Mouse (Mus musculus) CH12.LX (cell line): ENCODE results near the gene Gabrb1. TPM values are rescaled to one million over a fixed set of nuclear protein-coding genes. Genes with fewer than 3 reads are reported as not detected.

Experiments used
- DNase-seq: peaks from one replicate; pipeline ENCODE4 v3.0.0-alpha.2; 2013; ENCODE audit errors: extremely low read depth
- H3K27ac ChIP-seq: 2 replicates; pipeline ENCODE4 v1.5.1; 2012; ENCODE audit warnings: low read depth, mild to moderate bottlenecking, control low read depth, moderate library complexity; ENCODE audit not compliant: insufficient read depth
- H3K27me3 ChIP-seq: replicated peaks from 2 replicates; pipeline ENCODE3; 2012; ENCODE audit warnings: inconsistent platforms
- H3K36me3 ChIP-seq, 2 experiments: replicated peaks in 1 of 2; 2 replicates each; pipeline versions ENCODE3 to v1.6.1; 2012; ENCODE audit warnings: inconsistent platforms in 1 of 2, low read length in 1 of 2, mild to moderate bottlenecking in 1 of 2, mixed read lengths in 1 of 2, moderate library complexity in 1 of 2; ENCODE audit not compliant: control insufficient read depth in 1 of 2, insufficient read depth in 1 of 2
- H3K4me1 ChIP-seq, 2 experiments: 2 replicates each; pipeline ENCODE4 v1.6.1; 2012; ENCODE audit warnings: inconsistent platforms in 1 of 2, moderate library complexity in 1 of 2; ENCODE audit not compliant: insufficient read depth in 2 of 2, control insufficient read depth in 1 of 2
- H3K4me2 ChIP-seq: 2 replicates; pipeline ENCODE4 v1.6.1; 2012; ENCODE audit warnings: low read depth, mild to moderate bottlenecking, control low read depth; ENCODE audit not compliant: poor library complexity, insufficient read depth, severe bottlenecking
- H3K4me3 ChIP-seq, 3 experiments: fragments of 150-350 bp in 1 of 3; sonication (generic) in 1 of 3; replicated peaks in 1 of 3; 2 replicates each; pipeline versions ENCODE3 to v1.5.1; 2011 to 2012; ENCODE audit warnings: low read depth in 2 of 3, low read length in 2 of 3, mild to moderate bottlenecking in 2 of 3, moderate library complexity in 2 of 3, control low read depth in 1 of 3, improper control_type of control experiment in 1 of 3, inconsistent platforms in 1 of 3, mixed read lengths in 1 of 3; ENCODE audit not compliant: poor library complexity in 1 of 3
- H3K79me2 ChIP-seq: replicated peaks from 2 replicates; pipeline ENCODE4 v1.6.1; 2012; ENCODE audit warnings: mild to moderate bottlenecking, moderate library complexity; ENCODE audit not compliant: control insufficient read depth, poor library complexity, insufficient read depth, severe bottlenecking; ENCODE audit errors: extremely low read depth
- H3K9ac ChIP-seq: 2 replicates; pipeline ENCODE4 v1.6.1; 2012; ENCODE audit warnings: low read depth, mild to moderate bottlenecking, control low read depth, moderate library complexity; ENCODE audit not compliant: insufficient read depth
- H3K9me3 ChIP-seq: replicated peaks from 2 replicates; pipeline ENCODE3; 2012; ENCODE audit warnings: low read length, inconsistent platforms, mixed read lengths
- CHD1 ChIP-seq: IDR thresholded peaks from 2 replicates; pipeline ENCODE4 v1.6.1; 2012; ENCODE audit warnings: low read depth, low read length, improper control_type of control experiment, inconsistent platforms
- CHD2 ChIP-seq: IDR thresholded peaks from 2 replicates; pipeline ENCODE4 v1.6.1; 2011; ENCODE audit warnings: low read length, improper control_type of control experiment
- E2F4 ChIP-seq: IDR thresholded peaks from 2 replicates; pipeline ENCODE4 v1.6.1; 2011; ENCODE audit warnings: low read depth, low read length, improper control_type of control experiment; ENCODE audit not compliant: insufficient replicate concordance
- HCFC1 ChIP-seq: IDR thresholded peaks from 2 replicates; pipeline ENCODE4 v1.6.1; 2012; ENCODE audit warnings: low read depth, mild to moderate bottlenecking, inconsistent platforms, low read length, improper control_type of control experiment
- JUN ChIP-seq: IDR thresholded peaks from 2 replicates; pipeline ENCODE4 v1.6.1; 2011; ENCODE audit warnings: low read depth, mild to moderate bottlenecking, low read length, improper control_type of control experiment, moderate library complexity; ENCODE audit not compliant: insufficient read depth
- KAT2A ChIP-seq: IDR thresholded peaks from 2 replicates; pipeline ENCODE4 v1.6.1; 2012; ENCODE audit warnings: low read length, improper control_type of control experiment, inconsistent platforms; ENCODE audit not compliant: insufficient replicate concordance
- MAFK ChIP-seq: IDR thresholded peaks from 2 replicates; pipeline ENCODE4 v1.6.1; 2011; ENCODE audit warnings: low read length, improper control_type of control experiment; ENCODE audit not compliant: insufficient replicate concordance
- MAZ ChIP-seq: IDR thresholded peaks from 2 replicates; pipeline ENCODE4 v1.6.1; 2012; ENCODE audit warnings: low read depth, mild to moderate bottlenecking, inconsistent platforms, low read length, improper control_type of control experiment, moderate library complexity
- MEF2A ChIP-seq: IDR thresholded peaks from 2 replicates; pipeline ENCODE4 v1.6.1; 2014; ENCODE audit warnings: low read depth, mild to moderate bottlenecking, inconsistent platforms, low read length, improper control_type of control experiment, borderline replicate concordance
- MXI1 ChIP-seq: IDR thresholded peaks from 2 replicates; pipeline ENCODE4 v1.6.1; 2011; ENCODE audit warnings: mild to moderate bottlenecking, low read depth, low read length, improper control_type of control experiment
- MYC ChIP-seq: IDR thresholded peaks from 2 replicates; pipeline ENCODE4 v1.6.1; 2011; ENCODE audit warnings: low read depth, mild to moderate bottlenecking, improper control_type of control experiment, low read length
- NELFE ChIP-seq: IDR thresholded peaks from 2 replicates; pipeline ENCODE4 v1.6.1; 2011; ENCODE audit warnings: low read depth, low read length, improper control_type of control experiment
- PAX5 ChIP-seq: IDR thresholded peaks from 2 replicates; pipeline ENCODE4 v1.6.1; 2012; ENCODE audit warnings: low read length, inconsistent platforms, mixed read lengths
- POLR2A ChIP-seq: IDR thresholded peaks from 2 replicates; pipeline ENCODE4 v1.6.1; 2011; ENCODE audit warnings: low read depth, mild to moderate bottlenecking, improper control_type of control experiment, low read length
- POLR2AphosphoS2 ChIP-seq: IDR thresholded peaks from 2 replicates; pipeline ENCODE4 v1.6.1; 2011; ENCODE audit warnings: low read depth, low read length, improper control_type of control experiment
- RCOR1 ChIP-seq: conservative IDR thresholded peaks from 2 replicates; pipeline ENCODE4 v1.6.1; 2012; ENCODE audit warnings: low read depth, mild to moderate bottlenecking, inconsistent platforms, low read length, improper control_type of control experiment
- SMC3 ChIP-seq: IDR thresholded peaks from 2 replicates; pipeline ENCODE4 v1.6.1; 2011; ENCODE audit warnings: low read depth, low read length, improper control_type of control experiment
- TBP ChIP-seq: conservative IDR thresholded peaks from 2 replicates; pipeline ENCODE4 v1.6.1; 2011; ENCODE audit warnings: low read depth, low read length, improper control_type of control experiment
- TCF12 ChIP-seq: IDR thresholded peaks from 2 replicates; pipeline ENCODE4 v1.6.1; 2014; ENCODE audit warnings: low read depth, mild to moderate bottlenecking, inconsistent platforms, low read length, improper control_type of control experiment
- USF2 ChIP-seq: conservative IDR thresholded peaks from 2 replicates; pipeline ENCODE4 v1.6.1; 2011; ENCODE audit warnings: low read depth, low read length, improper control_type of control experiment
- ZNF384 ChIP-seq: IDR thresholded peaks from 2 replicates; pipeline ENCODE4 v1.6.1; 2012; ENCODE audit warnings: low read depth, low read length, improper control_type of control experiment, inconsistent platforms
- dilution Hi-C: fragments of 300-500 bp; cut with MboI; formaldehyde crosslinking; loops from 2 replicates; pipeline ENCODE4 v1.14.3; 2020; ENCODE audit warnings: low sequenced_read_pairs; ENCODE audit not compliant: extremely low pct_unique_long_range_greater_than_20kb, extremely low pct_ligation_motif_present
- in situ Hi-C: fragments of 300-500 bp; cut with MboI; formaldehyde crosslinking; loops from 3 replicates; pipeline ENCODE4 v1.14.3; 2019; ENCODE audit warnings: low sequenced_read_pairs, low pct_ligation_motif_present, low pct_unique_long_range_greater_than_20kb, mixed read lengths
- polyA plus RNA-seq: library from polyadenylated mRNA; unstranded; fragments of >175 nt; gene quantifications from 2 replicates; pipeline ENCODE4 v1.2.1, GENCODE M21; 2012; ENCODE audit warnings: low read depth; ENCODE audit not compliant: insufficient read length
- total RNA-seq, 2 experiments: library from RNA; depleted of rRNA; stranded (reverse); fragments of 300-350 nt in 1 of 2; fragments of >200 nt in 1 of 2; gene quantifications; 2 replicates each; pipeline ENCODE4 v1.2.3; 2012 to 2014

Gabrb1 gene
- total and polyA plus RNA-seq, 3 experiments: 0.04 TPM; not detected in 2

GRCm38 (mm10) chr5:71976571-71977061 is 318.7 kb downstream of the Gabrb1 start:
- Histone ChIP-seq H3K36me3 (no peaks in the 10 kb centered on the region), H3K4me1 (no peaks in the 10 kb centered on the region), H3K27me3 (no peaks in the 10 kb centered on the region), H3K9ac (no peak overlapping the region), H3K27ac (no peak overlapping the region), H3K79me2 (no peaks in the 10 kb centered on the region), H3K4me3 (no peak overlapping the region), H3K9me3 (no peaks in the 10 kb centered on the region), H3K4me2 (no peak overlapping the region)
- dilution Hi-C loops (no loop called here), in situ Hi-C loops (no loop called here)
- no peak for DNase-seq
- TF ChIP-seq E2F4 (no peak), JUN (no peak), USF2 (no peak), TCF12 (no peak), MEF2A (no peak), MYC (no peak), CHD1 (no peak), MXI1 (no peak), ZNF384 (no peak), CHD2 (no peak), HCFC1 (no peak), POLR2AphosphoS2 (no peak), NELFE (no peak), RCOR1 (no peak), TBP (no peak)

DNA sequence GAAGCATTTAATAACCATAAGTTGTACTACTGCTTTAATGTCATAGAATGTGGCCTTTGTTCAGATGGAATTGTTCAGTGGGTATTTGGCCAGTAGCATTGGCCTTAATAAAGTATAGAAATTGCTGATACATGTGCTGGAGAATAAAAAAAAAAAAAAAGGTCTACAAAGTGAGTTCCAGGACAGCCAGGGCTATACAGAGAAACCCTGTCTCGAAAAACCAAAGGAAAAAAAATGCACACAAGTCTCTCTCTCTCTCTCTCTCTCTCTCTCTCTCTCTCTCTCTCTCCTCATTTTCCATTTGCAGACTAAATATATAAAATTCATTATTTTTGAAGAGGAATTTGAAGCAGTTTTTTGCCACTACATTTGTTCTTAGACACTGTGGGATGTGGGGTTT is 328.6 kb downstream of the Gabrb1 start:
- no peak for DNase-seq
- in situ Hi-C loops: no loop called here
- H3K27ac ChIP-seq: no peak overlapping the region
- H3K9ac ChIP-seq: no peak overlapping the region
- H3K9me3 ChIP-seq: no peaks in the 10 kb centered on the region
- H3K36me3 ChIP-seq: no peaks in the 10 kb centered on the region
- no peak overlapping the region for H3K4me2 ChIP-seq
- no peaks in the 10 kb centered on the region for H3K79me2 ChIP-seq
- TF ChIP-seq NELFE (no peak), JUN (no peak), POLR2A (no peak), SMC3 (no peak), CHD2 (no peak), PAX5 (no peak), MAFK (no peak), CHD1 (no peak), POLR2AphosphoS2 (no peak), MYC (no peak), MEF2A (no peak), MXI1 (no peak), RCOR1 (no peak), MAZ (no peak), KAT2A (no peak)
- dilution Hi-C loops: no loop called here
- H3K4me3 ChIP-seq: no peak overlapping the region
- H3K4me1 ChIP-seq: no peaks in the 10 kb centered on the region
- H3K27me3 ChIP-seq: no peaks in the 10 kb centered on the region
